Mouse (Mus musculus): Measurements from ENCODE around the gene Zzef1.

GRCm38 (mm10) chr11:72960723-72961071, 164.7 kb downstream of the Zzef1 start:
- TF ChIP-seq USF1 (IDR thresholded peaks at IDR 0.05; ENCODE audit: low read depth) (no peak), POLR2AphosphoS2 (IDR thresholded peaks at IDR 0.05; ENCODE audit: insufficient read length, low read depth) (no peak), POLR2A (IDR thresholded peaks at IDR 0.05; ENCODE audit: insufficient read length, low read depth) (no peak), E2F4 (IDR thresholded peaks at IDR 0.05; ENCODE audit: insufficient read depth) (no peak), REST (IDR thresholded peaks at IDR 0.05; ENCODE audit: insufficient read depth, insufficient read length) (no peak), TCF12 (IDR thresholded peaks at IDR 0.05; ENCODE audit: insufficient read depth, poor library complexity, severe bottlenecking) (no peak), MYOG (IDR thresholded peaks at IDR 0.05; ENCODE audit: control insufficient read depth in 1 of 3, insufficient read depth in 1 of 3, insufficient read length in 2 of 3, low read depth in 2 of 3) (no peak), MYOD1 (IDR thresholded peaks at IDR 0.05; ENCODE audit: control insufficient read depth in 1 of 3, insufficient read length in 2 of 3, low read depth in 2 of 3) (no peak), SRF (IDR thresholded peaks at IDR 0.05; ENCODE audit: control insufficient read depth, insufficient read length, low read depth) (no peak), MAX (IDR thresholded peaks at IDR 0.05; ENCODE audit: low read depth) (no peak)

Measured in myocyte (in vitro differentiated cells).